Mouse (Mus musculus) embryonic facial prominence, embryonic 14.5 days (tissue): ENCODE data around the gene Borcs5. TPM values are rescaled to one million over a fixed set of nuclear protein-coding genes. Genes with fewer than 3 reads are reported as not detected.

Source experiments
- ATAC-seq: fragments of 200-750 bp; cut with Nextera tagmentation; 2 replicates; pipeline ENCODE4 v1.8.0; 2017; ENCODE audit warnings: low read depth, moderate number of reproducible peaks, moderate TSS enrichment
- DNase-seq: peaks from one replicate; pipeline ENCODE4 v3.0.0-alpha.2; 2015; ENCODE audit warnings: low spot score
- H3K27ac ChIP-seq: fragments of 300-500 bp; sonication (generic); replicated peaks from 2 replicates; pipeline ENCODE4 v1.5.1; 2014; ENCODE audit warnings: low read depth, mild to moderate bottlenecking, low read length, moderate library complexity
- H3K27me3 ChIP-seq: fragments of 300-500 bp; sonication (generic); replicated peaks from 2 replicates; pipeline ENCODE4 v1.6.1; 2014; ENCODE audit warnings: low read length; ENCODE audit not compliant: control insufficient read depth, insufficient read depth
- H3K36me3 ChIP-seq: fragments of 300-500 bp; sonication (generic); 2 replicates; pipeline ENCODE4 v1.6.1; 2014; ENCODE audit warnings: low read length, mixed read lengths; ENCODE audit not compliant: control insufficient read depth, insufficient read depth
- H3K4me1 ChIP-seq: fragments of 300-500 bp; sonication (generic); 2 replicates; pipeline ENCODE4 v1.6.1; 2014; ENCODE audit warnings: antibody characterized with exemption, low read length; ENCODE audit not compliant: control insufficient read depth, insufficient read depth
- H3K4me2 ChIP-seq: fragments of 300-500 bp; sonication (generic); 2 replicates; pipeline ENCODE4 v1.6.1; 2014; ENCODE audit warnings: low read depth, mild to moderate bottlenecking, low read length, moderate library complexity, mixed read lengths
- H3K4me3 ChIP-seq: fragments of 300-500 bp; sonication (generic); 2 replicates; pipeline ENCODE4 v1.5.1; 2014; ENCODE audit warnings: low read depth, mild to moderate bottlenecking, low read length
- H3K9ac ChIP-seq: fragments of 300-500 bp; sonication (generic); 2 replicates; pipeline ENCODE4 v1.6.1; 2014; ENCODE audit warnings: low read depth, mild to moderate bottlenecking, low read length, moderate library complexity, mixed read lengths
- H3K9me3 ChIP-seq: fragments of 300-500 bp; sonication (generic); 2 replicates; pipeline ENCODE4 v1.6.1; 2016; ENCODE audit warnings: low read length; ENCODE audit not compliant: control insufficient read depth
- WGBS: fragments of 180-500 bp; shearing (Covaris S2); extraction: QIAGEN DNeasy Blood & Tissue Kit; methylation state at CpG from one replicate; pipeline ENCODE4 v1.1.7; 2014; 5-methylcytosine and 5-hydroxymethylcytosine counted together
- polyA plus RNA-seq: library from polyadenylated mRNA; unstranded; fragments of >200 nt; fragmentation: Nextera tagmentation; extraction: Ambion mirVana; gene quantifications from 2 replicates; pipeline ENCODE4 v1.2.1, GENCODE M21; 2014

The Borcs5 gene
- polyA plus RNA-seq, 1 experiment from 2014 or later, result 18.0 TPM

- H3K9ac ChIP-seq, result no peak overlapping the region
- DNase-seq (no peak), ATAC-seq (no peak)
- 0 out of 2 replicates have a peak, but pooled peaks cover 3% of the 10 kb centered on the region for H3K4me1 ChIP-seq
- WGBS, result 72% methylated on average over 8 of the region's 8 CpGs
- no peak overlapping the region for H3K4me2 ChIP-seq
- peaks cover 10% of the 10 kb centered on the region; the same call in 1 of the 2 replicates for H3K27me3 ChIP-seq
- H3K36me3 ChIP-seq, result no peaks in the 10 kb centered on the region
- no peak overlapping the region for H3K4me3 ChIP-seq
- 0 out of 2 replicates have a peak, but pooled peaks cover 4% of the 10 kb centered on the region for H3K9me3 ChIP-seq
- no peak overlapping the region for H3K27ac ChIP-seq
Measured at GRCm38 (mm10) chr6:134633553-134633952, 5.8 kb upstream of the Borcs5 start.

GRCm38 (mm10) chr6:134636476-134636875 lies 2.8 kb upstream of the Borcs5 start:
- H3K27ac ChIP-seq, result no peak overlapping the region
- H3K4me1 ChIP-seq, result 0 out of 2 replicates have a peak, but pooled peaks cover 3% of the 10 kb centered on the region
- no peaks in the 10 kb centered on the region for H3K9me3 ChIP-seq
- DNase-seq, result no peak
- H3K9ac ChIP-seq, result no peak overlapping the region
- H3K27me3 ChIP-seq, result peaks cover 10% of the 10 kb centered on the region; the same call in 1 of the 2 replicates
- no peaks in the 10 kb centered on the region for H3K36me3 ChIP-seq
- H3K4me2 ChIP-seq, result no peak overlapping the region
- no peak overlapping the region for H3K4me3 ChIP-seq
- 54% methylated on average over 4 of the region's 4 CpGs for WGBS
- ATAC-seq, result no peak

DNA sequence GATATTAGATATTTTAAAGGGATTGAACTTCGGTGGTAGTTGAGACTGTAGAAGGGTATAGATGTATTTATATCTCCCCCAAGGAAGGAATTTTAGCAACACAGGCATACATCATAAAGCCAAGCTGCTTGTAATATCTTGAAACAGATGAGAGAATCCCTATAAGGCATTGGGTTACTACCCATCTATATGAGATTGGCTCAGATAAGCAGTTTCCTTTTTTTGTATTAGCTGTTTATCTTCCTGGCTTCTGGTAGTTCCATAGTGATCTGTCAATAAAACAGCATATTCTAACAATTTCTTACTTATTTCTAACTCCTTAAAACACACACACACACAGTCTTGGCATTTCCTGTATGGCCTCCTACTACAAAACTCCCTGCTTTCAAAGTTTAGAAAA lies 590 bp downstream of the Borcs5 start:
- no peak for ATAC-seq
- Histone ChIP-seq H3K4me2 (no peak overlapping the region), H3K36me3 (peaks cover 4% of the 10 kb centered on the region; the same call in 1 of the 2 replicates), H3K4me3 (no peak overlapping the region), H3K9me3 (no peaks in the 10 kb centered on the region), H3K4me1 (no peaks in the 10 kb centered on the region), H3K9ac (no peak overlapping the region), H3K27ac (no peak overlapping the region), H3K27me3 (no peaks in the 10 kb centered on the region)
- WGBS, result 89% methylated on average over 1 of the region's 1 CpGs
- DNase-seq, result no peak

GRCm38 (mm10) chr6:134640485-134641475 lies 1.5 kb downstream of the Borcs5 start:
- Histone ChIP-seq H3K36me3 (peaks cover 9% of the 10 kb centered on the region; the same call in 1 of the 2 replicates), H3K27me3 (no peaks in the 10 kb centered on the region), H3K4me1 (no peaks in the 10 kb centered on the region), H3K27ac (peak overlapping the region; percentile 69), H3K9me3 (no peaks in the 10 kb centered on the region), H3K4me2 (peak overlapping the region; percentile 70), H3K4me3 (peak overlapping the region; percentile 79), H3K9ac (peak overlapping the region; percentile 84)
- DNase-seq (peak; percentile 98), ATAC-seq (peak; percentile 99)
- WGBS, result under 1% methylated on average over 42 of the region's 65 CpGs

GRCm38 (mm10) chr6:134641738-134642446 lies 2.6 kb downstream of the Borcs5 start:
- H3K4me2 ChIP-seq, result peak overlapping the region; percentile 70
- peak overlapping the region; percentile 79 for H3K4me3 ChIP-seq
- no peak overlapping the region for H3K27ac ChIP-seq
- H3K36me3 ChIP-seq, result peaks cover 10% of the 10 kb centered on the region; the same call in 1 of the 2 replicates
- peak overlapping the region; percentile 84 for H3K9ac ChIP-seq
- no peak for DNase-seq
- ATAC-seq, result no peak
- no peaks in the 10 kb centered on the region for H3K27me3 ChIP-seq
- H3K9me3 ChIP-seq, result no peaks in the 10 kb centered on the region
- no peaks in the 10 kb centered on the region for H3K4me1 ChIP-seq
- WGBS, result 71% methylated on average over 9 of the region's 9 CpGs

GRCm38 (mm10) chr6:134643296-134643695 lies 4.0 kb downstream of the Borcs5 start:
- H3K9me3 ChIP-seq, result no peaks in the 10 kb centered on the region
- H3K27ac ChIP-seq, result no peak overlapping the region
- DNase-seq, result no peak
- 91% methylated on average over 5 of the region's 5 CpGs for WGBS
- H3K4me3 ChIP-seq, result no peak overlapping the region
- no peak overlapping the region for H3K9ac ChIP-seq
- H3K4me1 ChIP-seq, result peaks cover 6% of the 10 kb centered on the region
- no peak overlapping the region for H3K4me2 ChIP-seq
- ATAC-seq, result no peak
- peaks cover 10% of the 10 kb centered on the region; the same call in 1 of the 2 replicates for H3K36me3 ChIP-seq
- no peaks in the 10 kb centered on the region for H3K27me3 ChIP-seq

GRCm38 (mm10) chr6:134646835-134647234 lies 7.5 kb downstream of the Borcs5 start:
- H3K27ac ChIP-seq, result no peak overlapping the region
- peaks cover 6% of the 10 kb centered on the region for H3K4me1 ChIP-seq
- no peaks in the 10 kb centered on the region for H3K27me3 ChIP-seq
- no peak overlapping the region for H3K4me2 ChIP-seq
- WGBS, result 86% methylated on average over 6 of the region's 6 CpGs
- no peaks in the 10 kb centered on the region for H3K9me3 ChIP-seq
- DNase-seq, result no peak
- H3K4me3 ChIP-seq, result no peak overlapping the region
- no peak overlapping the region for H3K9ac ChIP-seq
- no peak for ATAC-seq
- peaks cover 10% of the 10 kb centered on the region; the same call in 1 of the 2 replicates for H3K36me3 ChIP-seq

DNA sequence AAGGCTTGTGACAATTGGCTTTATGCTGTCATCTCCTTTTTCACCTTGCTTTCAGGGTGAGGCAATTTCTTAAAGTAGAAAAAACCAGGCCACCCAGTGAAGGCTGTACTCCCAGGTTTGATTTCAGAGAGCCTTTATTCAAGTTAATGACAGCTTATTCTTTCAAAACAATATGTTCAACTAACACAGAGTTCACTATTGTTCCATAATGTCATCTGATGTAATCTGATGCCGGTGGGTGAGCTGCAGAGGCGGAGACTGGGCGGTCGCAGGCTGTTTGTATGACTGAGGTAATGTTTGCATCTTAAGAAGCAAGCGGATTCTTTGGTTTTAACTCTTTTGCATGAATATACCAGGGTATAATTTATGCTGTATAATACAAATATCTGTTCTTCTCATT lies 8.3 kb downstream of the Borcs5 start:
- Histone ChIP-seq H3K4me2 (no peak overlapping the region), H3K27ac (0 out of 2 replicates have a peak overlapping the region, but pooled peaks have one; percentile 17), H3K4me3 (no peak overlapping the region), H3K9me3 (no peaks in the 10 kb centered on the region), H3K36me3 (peaks cover 10% of the 10 kb centered on the region; the same call in 1 of the 2 replicates), H3K9ac (no peak overlapping the region), H3K27me3 (no peaks in the 10 kb centered on the region), H3K4me1 (peaks cover 6% of the 10 kb centered on the region)
- WGBS, result 15% methylated on average over 5 of the region's 5 CpGs
- ATAC-seq, result peak; percentile 88
- DNase-seq, result peak; percentile 82
